Mouse (Mus musculus): Measurements from ENCODE around the gene Ctnnbip1. TPM values are rescaled to one million over a fixed set of nuclear protein-coding genes. Genes with fewer than 3 reads are reported as not detected.

Gene Ctnnbip1
- total RNA-seq, 2 experiments from 2014 or later = 17.7 to 19.0 TPM

DNA sequence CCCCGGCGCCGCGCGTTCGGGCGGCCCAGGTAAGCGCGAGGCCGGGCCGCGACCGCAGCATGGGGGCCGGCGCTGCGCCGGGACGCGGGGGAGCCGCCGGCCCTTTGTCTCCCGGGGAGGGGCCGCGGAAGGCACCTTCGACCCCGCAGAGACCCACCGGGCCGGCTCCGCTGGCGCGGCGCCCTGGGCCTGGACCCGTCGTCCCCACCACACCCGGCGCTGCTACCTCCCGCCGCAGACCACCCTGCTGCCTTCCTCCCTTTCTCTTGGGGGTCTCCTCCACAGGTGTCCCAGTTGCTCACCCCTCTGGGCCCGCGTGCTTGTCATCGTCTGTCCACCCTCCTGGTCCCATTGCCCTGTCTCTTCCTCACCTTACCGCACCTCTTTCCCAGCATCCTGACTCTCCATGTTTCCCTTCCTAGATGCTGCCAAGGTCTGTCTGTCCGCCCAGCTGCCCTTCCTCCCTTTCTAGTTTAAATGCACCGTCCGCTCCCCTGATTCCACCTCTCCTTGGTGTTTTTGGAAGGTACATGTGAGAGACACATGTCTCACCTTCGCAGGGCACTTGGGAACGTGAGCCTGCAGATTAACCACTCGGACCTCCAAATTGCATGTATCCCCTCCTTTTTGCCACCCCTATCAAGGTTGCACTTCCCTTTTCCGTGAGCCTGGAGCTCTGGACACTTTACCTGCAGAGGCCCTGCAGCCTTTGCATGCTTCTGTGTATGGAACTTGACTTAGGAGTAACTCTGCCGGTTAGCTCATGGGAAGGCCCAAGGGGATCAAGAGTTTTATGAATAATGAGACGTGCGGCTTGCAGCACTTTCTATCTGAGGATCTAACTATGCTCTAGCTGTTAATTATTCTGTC, 550 bp downstream of the Ctnnbip1 start:
- DNase-seq (ENCODE audit: low spot score) = no peak

DNA sequence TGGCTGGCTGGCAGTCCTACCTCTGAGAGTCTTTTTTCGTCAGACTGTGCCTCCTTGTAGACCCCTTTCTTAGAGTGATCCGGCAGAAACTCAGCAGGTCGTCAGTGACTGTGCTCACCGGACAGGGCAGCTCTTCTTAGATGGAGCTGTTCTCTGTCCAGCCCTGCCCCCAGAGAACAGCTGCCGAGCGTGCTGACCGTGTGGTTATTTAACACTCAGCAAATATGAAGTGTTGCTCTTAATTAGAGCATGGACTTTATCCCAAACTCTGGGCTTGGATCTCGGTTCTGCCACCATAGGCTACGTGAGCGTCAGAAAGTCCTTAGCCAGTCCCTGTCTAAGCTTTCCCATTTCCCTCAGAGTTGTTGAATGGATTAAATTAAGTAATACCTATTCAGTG, 3.2 kb downstream of the Ctnnbip1 start:
- DNase-seq (ENCODE audit: low spot score) = peak; percentile 34

DNA sequence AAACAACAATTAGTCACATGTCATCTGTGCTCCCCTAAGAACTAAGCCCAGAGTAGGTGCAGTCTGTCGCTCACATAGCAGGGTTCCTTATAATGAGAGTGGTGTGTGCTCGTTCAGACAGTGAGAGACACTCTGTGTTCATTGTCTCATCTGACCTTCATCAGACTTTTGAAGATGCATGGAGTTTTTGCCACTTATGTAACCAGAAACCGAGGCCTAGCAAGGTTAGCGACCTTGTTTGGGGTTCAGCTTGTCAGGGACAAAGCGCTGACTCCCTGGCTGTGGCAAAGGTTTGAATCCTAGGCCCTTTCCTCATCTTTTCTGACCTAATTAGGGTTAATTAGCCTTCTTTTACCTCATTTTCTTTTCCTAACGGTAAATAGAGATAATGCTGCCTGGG, 5.9 kb downstream of the Ctnnbip1 start:
- no peak for DNase-seq (ENCODE audit: low spot score)

DNA sequence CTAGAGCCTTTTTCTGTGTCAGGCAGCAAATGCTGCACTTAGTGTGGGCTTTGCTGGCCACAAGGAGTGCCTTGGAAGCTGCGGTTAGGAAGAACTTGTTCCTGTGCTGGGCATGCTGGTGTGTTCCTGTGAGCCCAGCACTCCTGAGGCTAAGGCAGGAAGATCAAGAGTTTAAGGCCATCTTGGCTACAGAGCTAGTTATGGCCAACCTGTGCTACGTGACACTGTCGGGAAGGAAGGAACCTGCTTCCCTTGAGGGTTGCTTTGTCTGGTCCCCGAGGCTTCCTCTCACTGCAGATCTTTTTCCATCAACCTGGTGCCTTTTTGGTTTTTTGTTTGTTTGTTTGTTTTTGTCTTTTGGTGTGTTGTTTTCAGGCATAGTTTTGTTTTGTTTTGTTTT, 7.1 kb downstream of the Ctnnbip1 start:
- DNase-seq (ENCODE audit: low spot score) = no peak

DNA sequence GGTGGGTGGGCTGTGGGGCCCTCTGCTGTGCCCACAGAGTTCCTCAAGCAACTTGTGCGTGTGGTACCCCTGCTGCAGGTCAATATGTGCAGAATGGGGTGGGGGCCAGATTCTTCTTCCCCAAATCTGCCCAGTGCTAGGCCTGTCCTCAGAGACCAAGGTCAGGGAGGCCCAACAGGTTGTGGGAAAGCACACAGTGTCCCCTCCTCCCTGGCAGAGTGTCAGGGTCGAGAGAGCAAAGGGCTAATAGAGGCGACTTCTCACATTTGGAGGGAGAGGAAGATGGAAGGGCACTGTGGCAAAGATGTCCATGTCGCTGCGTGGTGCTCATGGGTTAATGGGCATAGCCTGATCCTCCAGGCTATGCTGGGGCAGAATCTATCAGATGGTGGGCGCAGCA, 7.8 kb downstream of the Ctnnbip1 start:
- no peak for DNase-seq (ENCODE audit: low spot score)

DNA sequence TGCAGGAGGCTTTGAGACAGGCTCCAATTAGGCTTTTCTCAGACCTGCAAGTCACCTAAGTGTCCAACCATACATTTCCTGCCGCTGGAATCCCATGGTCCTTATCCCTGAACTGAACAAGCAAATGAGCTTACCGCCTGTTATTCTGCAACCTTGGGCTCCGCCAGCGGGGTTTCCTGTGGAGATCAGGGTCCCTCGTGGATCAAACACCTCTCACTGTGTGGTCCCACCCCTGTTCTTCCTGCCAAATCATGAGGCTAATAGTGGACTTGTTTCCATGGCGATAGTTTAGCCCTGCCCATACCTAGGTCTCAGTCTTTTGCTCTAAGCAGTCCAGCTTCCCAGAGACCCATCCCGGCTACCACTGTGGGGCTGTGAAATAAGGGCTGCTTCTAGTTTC, 8.3 kb downstream of the Ctnnbip1 start:
- DNase-seq (ENCODE audit: low spot score) = peak; percentile 41

DNA sequence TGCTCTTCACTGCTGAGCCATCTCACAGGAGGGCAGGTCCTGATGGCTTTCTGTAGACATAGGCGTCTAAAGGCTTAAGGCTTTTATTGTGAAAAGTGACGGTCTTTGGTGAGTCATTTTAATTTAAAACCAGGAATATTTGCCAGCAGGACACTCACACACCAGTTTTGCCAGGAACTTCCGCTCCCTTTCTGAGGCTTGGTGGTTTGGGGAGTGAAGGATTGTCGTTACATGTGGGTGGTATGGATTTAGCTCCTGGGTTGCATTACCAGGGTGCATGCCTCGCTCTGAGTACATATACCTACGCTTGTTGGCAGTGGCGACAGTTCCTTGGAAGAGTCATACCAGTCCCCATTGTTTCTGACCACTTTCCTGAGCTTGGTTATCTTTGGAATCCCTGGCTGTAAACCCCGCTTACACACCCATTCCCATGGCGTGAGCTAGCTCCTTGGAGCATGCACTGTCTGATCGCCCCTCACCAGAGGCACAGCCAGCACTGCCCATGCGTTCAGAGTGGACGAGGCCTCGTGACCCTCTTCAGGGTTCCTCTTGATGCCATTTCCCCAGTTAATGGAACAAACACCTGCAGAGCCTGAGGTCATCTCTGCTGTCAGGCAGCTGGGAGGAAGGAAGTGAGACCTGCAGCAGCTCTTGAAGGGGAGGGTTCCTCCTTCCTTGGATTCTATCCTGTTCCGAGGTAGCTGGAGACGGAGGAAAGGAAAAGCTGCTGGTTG, 9.8 kb downstream of the Ctnnbip1 start:
- DNase-seq (ENCODE audit: low spot score) = no peak

DNA sequence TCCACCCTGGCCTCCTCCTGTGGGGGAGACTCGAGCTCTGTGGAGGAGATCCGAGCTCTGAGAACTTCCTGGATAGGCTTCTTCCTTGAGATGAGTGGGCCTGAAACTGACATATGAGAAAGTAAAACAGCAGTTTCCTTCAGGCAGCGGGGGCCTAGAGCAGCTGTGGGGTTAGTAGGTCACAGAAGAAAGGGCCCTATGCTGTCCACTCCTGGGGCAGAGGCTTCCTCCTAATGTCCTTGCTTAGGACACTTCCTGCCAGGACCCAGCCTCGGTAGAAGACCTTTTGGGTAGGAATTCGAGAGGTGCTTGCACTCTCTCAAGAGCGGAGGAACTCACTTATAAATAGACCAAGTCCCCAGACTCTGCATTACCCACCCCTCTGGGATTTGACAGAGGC, 11.7 kb downstream of the Ctnnbip1 start:
- DNase-seq (ENCODE audit: low spot score) = no peak

DNA sequence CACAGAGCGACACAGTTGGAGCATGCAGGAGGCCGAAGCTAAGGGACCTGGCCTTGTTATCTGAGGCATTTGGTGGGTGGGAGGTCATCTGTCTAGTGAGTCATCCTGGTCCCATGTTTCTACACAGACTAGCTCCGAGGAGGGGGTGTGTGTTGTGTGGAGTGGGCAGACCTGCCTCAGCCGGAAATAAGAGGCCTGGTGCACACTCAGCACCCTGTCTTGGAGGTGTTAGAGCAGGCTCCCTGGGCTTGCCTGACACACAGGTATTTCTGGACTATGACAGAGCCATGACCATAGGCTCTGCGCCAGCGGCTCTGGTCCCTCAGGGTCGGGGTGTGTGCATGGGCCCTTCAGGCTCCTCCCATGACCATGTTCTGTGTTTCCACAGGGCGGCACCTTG, 21.4 kb downstream of the Ctnnbip1 start:
- DNase-seq (ENCODE audit: low spot score) = peak; percentile 48

DNA sequence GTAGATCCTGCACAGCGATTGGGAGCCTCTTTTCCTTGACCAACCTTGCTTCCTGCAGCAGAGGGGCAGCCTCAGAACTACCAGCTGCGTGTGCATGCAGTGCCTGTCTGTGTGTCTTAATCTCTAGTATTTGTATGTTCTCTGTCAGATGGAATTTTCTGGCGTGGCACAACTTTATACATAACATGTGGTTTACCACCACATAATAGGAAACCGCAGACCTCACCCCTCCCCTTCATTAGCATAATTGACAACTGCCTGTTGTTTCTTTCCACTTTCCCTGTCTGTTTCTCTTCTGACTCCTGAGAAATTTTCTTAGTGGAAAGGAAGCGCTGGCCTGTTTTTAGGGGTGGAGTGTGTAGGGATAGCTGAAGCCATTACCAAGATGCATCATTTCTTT, 23.9 kb downstream of the Ctnnbip1 start:
- DNase-seq (ENCODE audit: low spot score) = no peak

DNA sequence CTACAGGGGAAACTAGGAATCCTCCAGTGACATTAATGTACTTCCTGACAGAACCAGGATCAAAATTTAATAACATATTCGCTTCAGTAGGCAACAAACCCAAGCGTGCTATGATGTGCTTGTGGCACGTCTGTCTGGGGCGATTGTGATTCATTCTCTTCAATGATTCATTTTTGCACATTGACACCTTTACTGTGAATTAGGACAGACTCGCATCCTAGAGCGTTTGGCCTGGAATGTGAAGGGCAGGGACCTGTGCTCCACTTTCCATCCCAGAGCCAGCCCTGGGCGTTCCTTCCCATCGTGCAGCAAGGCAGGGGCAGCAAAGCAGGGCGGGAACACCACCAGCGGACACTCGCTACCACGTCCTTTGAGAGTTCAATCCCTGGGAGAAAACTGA, 24.4 kb downstream of the Ctnnbip1 start:
- DNase-seq (ENCODE audit: low spot score) = no peak

DNA sequence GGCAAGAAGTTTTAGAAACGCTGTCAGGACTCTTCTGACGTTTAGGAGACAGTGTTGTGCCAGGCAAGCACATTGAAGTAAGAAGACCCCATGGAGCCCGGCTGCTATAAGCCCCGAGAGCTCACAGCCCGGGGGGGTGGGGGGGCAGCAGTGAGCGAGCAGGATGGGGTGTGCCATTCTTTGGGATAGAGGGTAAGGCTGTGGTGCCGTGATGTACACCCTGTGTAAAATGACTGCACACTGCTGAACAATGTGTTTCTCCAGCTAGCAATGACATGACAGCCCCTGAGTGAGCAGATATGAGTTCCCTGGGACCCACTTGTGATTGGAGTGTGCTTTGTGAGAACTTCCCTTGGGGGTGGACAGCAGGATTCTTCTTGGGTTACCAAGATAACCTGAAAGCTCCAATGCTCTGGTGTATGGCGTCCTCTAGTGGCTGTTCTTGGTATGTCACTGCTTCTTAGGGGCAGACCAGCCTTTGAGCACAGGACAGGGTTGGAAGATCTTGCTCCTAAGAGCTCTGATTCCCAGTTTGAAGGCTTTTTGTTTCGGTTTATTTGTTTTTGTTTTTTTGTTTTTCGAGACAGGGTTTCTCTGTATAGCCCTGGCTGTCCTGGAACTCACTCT, 25.0 kb downstream of the Ctnnbip1 start:
- DNase-seq (ENCODE audit: low spot score) = peak; percentile 91

DNA sequence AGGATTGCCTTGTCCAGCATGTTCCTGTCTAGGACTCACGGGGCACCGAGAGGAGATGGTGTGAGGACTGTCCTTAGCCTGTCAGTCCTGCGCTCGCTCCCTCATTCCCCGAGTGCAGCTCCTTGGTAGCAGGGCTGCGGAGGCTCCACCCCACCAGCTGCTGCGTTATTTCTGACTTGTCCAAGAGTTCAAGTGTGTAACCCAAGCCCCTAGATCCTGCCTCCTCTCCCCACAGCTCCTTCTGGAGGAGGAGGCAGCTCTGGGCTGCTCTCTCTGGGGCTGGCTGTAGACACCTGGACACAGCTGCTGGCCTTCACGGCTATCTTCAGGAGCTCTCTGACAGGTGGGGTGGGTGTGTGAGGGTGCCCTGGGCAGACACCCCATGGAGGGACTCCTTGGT, 26.9 kb downstream of the Ctnnbip1 start:
- peak; percentile 67 for DNase-seq (ENCODE audit: low spot score)

DNA sequence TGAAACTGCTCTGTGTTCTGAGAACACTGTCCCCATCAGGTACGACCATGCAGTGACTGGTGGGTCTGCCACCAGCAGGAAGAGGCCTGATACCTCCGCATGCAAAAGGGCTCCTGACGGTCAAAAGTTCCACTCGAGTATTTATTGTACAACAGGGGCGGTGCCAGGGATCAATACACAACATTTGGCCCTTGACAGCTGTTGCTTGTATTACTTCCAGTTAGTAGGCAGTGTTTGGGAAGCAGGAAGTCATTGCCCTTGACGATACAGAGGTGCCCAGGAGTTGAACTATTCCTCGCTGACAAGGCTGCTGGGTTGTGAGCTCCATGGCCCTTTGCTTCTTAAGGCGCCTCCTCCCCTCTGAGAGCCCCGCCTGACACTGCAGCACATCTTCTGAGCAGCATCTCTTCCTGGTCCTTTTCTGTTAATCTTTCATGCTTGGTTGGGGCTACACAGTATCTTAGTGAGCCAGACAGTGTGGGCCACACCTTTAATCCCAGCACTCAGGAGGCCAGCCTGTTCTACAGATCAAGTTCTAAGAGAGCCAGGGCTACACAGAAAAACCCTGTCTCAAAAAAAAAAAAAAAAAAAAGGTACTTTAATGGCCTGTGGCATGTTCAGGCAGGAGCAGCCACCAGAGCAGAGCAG, 28.9 kb downstream of the Ctnnbip1 start:
- DNase-seq (ENCODE audit: low spot score) = no peak

DNA sequence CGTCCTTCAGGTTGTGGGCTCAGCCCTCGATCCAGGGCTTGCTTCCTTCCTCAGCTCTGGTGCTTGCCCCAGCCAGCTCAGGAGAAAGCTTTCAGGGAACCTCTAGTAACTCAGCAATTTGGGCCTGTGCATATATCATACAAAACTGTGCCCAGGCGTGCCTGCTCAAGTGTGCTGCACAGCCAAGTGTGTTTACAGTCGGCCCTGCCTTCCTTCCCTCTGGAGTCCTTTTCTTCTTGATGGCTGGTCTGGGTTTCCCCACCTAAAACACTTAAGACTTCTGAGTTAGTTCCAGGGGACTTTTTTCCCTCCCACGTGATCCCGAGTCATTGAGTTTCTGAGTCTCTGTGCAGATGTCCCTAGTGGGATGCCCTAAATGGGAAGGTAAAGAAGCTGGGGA, 29.5 kb downstream of the Ctnnbip1 start:
- DNase-seq (ENCODE audit: low spot score) = no peak

DNA sequence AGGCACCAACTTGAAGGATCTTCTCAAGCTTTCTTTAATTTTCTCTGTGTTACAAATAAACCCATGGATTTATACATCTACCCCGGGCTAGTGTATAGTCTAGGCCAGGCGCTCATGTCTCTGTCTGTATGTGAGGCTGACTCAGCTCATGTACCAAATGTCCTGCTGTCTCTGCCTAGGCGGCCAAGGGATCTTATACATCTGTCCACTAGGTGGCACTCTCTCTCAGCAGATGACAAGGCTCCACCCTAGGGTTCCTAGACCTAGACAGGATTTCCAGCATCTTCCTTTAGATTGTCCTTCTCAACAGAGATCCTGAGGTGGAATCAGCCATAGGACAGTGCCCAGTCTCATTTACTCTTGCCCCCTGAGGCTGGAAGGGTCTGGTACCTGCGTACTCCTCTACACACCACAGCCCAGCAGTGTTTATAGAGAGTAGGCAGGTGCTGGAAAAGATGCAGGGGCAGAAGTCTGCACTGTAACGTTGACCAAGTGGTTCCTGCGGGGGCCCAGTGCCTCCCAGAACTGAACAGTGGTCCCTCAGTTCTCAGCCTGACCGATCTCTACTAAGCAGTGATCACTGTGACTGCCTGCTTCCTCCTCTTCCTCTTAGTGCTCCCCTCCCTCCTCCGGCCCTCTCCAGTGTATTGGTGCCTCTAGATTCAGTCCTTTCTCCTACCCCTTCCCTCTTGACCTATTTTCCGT, 31.3 kb downstream of the Ctnnbip1 start:
- DNase-seq (ENCODE audit: low spot score) = peak; percentile 88

DNA sequence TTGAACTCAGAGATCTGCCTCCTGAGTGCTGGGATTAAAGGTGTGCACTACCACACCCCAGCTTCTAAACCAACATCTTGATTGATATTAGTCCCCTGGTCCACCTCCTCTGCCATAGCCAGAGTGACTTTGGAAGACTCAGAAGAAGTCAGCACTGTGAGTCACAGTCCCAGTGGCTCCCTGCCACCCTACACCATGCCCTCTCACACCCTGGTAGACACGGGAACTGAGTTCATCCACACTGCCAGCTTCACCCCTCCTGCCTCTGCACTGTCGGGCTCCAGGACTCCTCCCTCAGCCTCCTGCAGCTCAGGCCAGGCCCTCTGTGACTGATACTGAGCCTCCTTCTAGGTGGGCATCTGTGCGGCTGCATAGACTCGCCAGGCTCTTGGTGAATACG, 32.8 kb downstream of the Ctnnbip1 start:
- no peak for DNase-seq (ENCODE audit: low spot score)

DNA sequence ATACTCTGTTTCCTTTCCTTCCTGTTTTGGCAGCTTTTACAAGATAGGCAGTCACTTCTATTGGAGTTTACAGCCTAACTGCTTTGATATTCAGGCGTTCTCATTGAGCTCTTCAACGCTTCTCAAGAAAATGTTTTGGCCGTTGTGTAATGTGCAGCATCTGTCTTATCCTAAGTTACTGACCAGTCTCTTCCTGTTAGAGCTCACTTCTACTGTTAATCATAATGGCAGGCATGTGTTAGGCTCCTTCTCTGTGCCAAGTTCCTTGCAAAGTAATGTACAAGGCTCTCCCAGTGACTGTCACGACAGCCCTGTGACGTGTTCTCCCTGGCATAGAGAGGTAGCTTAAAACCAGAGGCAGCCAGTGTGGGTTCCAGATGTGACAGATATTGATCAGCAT, 33.7 kb downstream of the Ctnnbip1 start:
- DNase-seq (ENCODE audit: low spot score) = no peak

DNA sequence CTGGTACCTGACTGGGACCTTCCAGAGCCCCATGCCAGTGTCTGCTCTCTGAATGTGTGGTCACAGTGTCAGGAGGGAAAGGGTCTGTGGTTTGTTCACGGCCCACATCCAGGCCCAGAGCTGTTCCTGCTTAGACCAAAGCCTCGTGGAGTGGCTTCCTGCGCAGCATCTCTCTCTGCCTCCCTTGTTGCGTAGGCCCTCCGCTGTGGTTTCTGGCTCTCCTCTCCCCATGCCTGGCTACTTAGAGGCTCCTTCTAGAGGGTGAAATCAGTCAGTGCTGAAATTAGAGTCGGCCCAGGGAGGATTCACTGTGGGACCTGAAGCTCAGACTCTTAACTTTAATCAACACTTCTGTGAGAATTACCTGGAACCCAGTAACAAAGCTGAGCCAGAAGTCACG, 35.8 kb downstream of the Ctnnbip1 start:
- DNase-seq (ENCODE audit: low spot score) = no peak

DNA sequence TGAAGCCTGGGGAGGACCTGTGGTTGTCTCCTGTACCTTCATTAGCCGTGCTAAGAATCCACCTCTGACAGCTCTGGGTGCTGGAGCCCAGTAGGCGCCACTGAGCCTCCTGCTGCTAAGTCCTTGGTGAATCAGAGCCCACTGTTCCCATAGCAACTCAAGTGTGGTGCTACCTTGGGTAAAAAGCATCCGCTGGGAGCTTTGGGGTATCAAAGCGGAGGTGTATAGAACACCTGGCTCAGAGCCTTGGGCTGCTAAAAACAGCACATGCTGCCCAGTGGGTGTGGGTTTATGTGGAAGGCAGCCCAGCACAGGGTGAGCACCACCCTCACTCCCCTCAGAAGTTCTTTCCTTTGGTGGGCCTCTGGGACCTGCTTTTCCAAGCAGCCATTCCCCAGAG, 38.1 kb downstream of the Ctnnbip1 start:
- DNase-seq (ENCODE audit: low spot score) = no peak

DNA sequence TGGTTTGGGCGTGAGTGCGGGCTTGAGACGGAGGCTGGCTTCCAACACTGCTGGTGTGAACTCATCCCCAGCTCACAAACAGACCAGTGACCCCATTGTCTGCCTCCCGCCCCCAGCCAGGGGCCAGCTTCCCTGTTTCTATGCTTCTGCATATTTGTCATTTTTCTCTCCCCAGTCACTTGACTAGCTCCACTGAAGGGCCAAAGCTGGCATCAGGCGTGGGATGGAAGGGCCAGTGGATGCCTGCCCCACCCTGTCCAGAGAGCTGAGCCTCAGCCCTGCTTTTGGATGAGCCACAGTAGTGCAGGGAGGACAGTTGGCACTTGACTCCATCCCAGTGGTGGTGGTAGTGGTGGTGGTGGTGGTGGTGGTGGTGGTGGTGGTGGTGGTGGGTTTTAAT, 39.9 kb downstream of the Ctnnbip1 start:
- DNase-seq (ENCODE audit: low spot score) = no peak
